Mouse (Mus musculus): Measurements from ENCODE around the gene Dhodh.

DNA sequence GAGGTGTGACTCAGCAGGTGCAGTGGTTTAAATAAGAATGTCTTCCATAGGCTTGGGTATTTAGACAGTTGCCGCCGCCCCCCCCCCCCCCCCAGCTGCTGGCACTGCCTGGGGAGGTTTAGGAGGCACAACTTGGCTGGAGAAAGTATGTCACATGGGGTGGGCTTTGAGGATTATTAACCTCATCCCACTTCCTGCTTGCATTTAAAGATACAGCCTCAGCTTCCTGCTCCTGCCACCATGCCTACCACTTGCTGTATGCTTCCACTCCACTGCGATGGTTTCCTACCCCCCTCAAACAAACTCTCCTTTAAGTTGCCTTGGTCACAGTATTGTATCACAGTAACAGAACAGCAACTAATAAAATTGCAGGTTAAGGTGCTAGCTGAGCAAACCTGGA lies 64.4 kb downstream of the Dhodh start:
- TF ChIP-seq GATA1 (IDR thresholded peaks at IDR 0.05; ENCODE audit: low read length) (no peak), TAL1 (IDR thresholded peaks at IDR 0.05; ENCODE audit: low read length) (no peak)
